Mouse (Mus musculus) gastrocnemius, adult 18-20 months (tissue): Measurements from ENCODE around the gene Pard3b. TPM values are rescaled to one million over a fixed set of nuclear protein-coding genes. Genes with fewer than 3 reads are reported as not detected.

Experiments used
- DNase-seq: peaks from one replicate; pipeline ENCODE4 v3.0.0; 2021; ENCODE audit warnings: low spot score
- total RNA-seq, 2 experiments: library from RNA; stranded (reverse); gene quantifications; 2 replicates each; pipeline ENCODE4 v1.2.3; 2021

The Pard3b gene
- total RNA-seq, 2 experiments from 2014 or later = 4.0 to 5.3 TPM

DNA sequence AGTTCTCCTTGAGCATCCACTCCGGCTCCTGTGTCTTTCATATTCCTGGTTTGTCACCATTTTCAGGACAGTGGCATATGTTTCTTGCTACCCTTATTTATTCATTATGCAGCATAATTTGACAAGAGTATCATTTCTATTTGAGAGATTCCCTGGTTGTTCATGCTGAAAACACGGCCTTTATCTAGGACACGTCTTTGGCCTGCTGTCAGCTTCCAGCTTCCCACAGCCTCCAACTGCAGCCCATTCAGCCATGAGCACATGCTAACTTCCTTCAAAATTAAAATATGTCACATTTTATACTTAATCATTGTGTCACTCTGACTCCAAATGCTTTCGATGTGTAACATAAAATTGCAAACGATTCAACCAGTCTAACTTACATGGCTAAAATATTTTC lies 596.5 kb downstream of the Pard3b start:
- DNase-seq = no peak

DNA sequence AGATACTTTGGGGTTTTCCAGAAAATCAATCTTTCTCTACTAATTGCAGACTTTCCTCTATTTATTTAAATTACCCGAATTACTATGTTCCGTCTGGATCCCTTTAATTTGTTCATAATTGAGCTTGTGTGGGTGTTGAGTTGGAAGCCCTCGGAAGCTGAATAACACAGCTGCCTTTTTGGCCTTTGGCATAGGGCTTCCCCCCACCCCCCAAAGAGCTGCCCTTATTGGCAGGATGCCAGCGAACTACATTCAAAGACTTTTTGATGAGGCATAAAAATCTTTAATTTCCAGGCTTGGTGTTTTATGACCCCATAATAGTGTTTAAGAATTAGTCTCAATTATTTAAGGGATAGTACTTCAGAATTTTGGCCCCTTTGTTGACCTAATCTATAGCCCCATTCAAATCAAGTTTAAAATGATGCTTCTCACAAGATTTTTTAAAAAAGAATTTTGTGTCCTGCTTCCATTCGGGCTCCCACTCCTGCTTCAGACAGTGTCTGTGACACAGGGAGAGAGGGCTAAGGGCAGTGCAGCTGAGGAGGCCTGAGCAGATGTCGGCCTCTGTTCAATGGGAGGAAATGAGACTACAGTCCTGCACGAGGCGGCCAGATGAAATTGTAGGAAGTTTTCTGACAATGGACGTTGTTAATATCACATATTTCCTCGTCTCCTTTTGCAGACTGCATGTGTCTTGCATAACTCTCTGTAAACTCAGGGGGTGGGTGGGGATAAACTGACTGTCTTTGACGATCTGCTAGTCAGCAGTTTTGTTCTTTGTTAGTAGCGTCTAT lies 605.8 kb downstream of the Pard3b start:
- no peak for DNase-seq

DNA sequence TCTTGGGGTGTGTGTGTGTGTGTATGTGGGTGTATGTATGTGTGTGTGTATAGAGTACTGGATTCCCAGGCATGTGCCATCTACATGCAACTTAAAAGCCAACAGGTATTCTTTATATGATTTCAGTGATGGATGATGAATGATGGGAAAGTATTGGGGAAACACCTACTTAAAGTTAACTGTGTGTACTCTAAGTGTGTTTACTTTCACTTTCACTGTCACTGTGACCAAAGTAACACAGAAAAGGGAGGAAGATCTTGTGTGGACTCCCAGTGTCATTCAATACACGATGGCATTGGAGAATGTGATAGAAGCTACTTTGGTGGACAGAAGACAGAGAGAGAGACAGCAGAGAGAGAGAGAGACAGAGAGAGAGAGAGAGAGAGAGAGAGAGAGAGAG lies 613.8 kb downstream of the Pard3b start:
- no peak for DNase-seq

DNA sequence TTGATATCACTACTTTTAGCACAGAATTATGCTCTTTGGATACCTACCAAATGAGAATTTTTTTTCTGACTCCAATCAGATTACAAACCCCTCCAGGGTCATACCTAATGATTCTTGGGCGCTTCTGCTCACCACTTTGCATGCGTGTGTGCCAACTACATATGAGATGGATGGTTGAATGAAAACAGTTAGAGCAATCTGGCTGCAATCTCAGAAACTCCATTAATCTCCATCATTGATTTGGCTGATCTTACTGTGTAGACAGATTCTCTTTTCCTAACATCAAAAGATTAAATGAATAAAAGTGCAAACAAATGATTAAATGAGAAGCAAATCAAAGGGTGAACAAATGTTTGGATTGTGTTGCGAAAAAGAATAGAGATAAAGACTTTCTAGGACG lies 615.7 kb downstream of the Pard3b start:
- no peak for DNase-seq

DNA sequence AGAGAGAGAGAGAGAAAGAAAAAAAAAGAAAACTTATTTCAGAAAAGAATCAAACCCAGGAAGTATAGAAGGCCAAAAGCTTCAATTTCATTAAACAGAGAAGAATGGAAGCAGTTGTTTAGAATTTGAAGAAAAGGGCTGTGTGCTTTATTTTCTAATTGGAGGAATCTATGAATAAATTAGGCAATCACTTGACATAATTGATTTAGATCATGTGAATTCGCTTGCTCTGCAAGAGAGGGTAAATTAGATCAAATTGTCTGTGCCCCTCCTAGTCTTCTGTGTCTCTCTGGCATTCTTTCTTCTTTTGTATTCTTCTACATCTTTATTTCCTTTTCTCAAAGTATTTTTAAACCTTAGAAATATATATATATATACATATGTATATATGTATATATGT lies 616.3 kb downstream of the Pard3b start:
- no peak for DNase-seq

DNA sequence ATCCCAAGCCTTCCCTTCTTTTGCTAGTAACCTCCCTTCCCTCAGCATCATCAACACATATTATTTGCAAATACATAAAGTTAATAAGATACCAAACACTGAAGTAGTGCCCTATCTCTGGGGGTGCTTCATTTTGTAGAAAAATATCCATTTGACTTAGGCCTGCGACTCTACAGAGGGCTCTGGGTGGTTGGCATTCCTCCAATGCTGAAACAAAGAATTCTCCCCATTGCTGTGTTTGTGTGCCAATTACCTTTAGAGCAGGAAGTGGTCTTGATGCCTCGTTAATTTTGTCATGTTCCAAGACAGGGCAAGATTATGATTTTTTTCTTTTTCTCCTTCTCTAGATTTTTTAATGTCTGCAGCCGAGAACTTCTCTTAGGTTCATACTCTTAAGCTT lies 637.8 kb downstream of the Pard3b start:
- no peak for DNase-seq

DNA sequence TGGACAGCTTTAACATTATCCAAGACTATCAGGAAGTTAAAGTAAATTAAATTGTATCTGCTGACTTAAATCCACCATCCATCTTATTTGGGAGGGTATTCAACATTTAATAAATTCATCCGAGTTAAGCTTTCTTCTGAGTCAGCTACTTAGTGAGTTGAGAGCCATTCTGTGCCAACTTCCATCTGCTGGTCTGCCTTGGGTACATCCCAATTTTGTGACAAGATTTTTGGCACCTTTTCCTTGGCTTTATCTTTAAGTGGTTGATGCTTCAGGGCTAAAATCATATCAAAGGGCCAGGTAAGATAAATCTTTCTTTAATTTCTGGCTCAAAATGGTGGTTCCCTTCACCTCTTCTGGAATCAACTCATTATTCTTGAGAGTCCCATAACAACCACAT lies 640.0 kb downstream of the Pard3b start:
- DNase-seq = no peak

DNA sequence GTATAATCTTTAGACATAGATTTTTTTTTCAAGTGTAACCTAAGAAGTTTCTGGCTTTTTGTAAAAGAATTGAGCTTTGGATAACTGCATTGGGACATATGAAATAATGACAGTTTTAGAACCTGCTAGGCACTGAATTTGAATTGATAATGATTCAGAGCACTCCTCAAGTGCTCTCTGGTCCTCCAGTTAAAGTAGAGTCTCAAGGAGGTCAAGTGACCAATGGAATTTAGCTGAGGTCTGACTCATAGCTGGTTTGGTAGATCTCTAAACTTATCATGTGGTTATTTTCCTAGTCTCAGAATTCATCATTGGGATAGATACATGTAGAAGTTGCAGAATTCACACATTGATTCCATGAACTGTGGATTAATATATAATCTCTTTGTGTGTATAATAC lies 642.0 kb downstream of the Pard3b start:
- no peak for DNase-seq

DNA sequence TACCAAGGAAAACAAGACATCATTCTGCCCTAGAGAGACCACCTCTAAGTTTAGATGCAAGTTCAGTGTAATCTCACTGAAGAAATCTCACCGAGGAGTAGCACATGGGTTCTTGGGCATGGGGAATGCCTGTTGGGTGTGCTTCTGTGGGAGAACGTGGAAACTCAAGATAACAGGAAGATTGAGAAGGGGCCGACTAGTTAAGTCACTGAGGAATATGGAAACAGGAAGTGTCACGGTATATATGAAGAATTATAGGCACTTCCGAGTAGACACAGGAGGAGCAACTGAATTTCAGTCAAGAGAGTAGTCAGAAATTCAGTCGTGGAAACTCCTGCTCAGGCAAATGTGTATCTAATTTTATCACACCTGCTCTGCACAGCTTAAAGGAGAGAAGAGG lies 644.2 kb downstream of the Pard3b start:
- DNase-seq = no peak

DNA sequence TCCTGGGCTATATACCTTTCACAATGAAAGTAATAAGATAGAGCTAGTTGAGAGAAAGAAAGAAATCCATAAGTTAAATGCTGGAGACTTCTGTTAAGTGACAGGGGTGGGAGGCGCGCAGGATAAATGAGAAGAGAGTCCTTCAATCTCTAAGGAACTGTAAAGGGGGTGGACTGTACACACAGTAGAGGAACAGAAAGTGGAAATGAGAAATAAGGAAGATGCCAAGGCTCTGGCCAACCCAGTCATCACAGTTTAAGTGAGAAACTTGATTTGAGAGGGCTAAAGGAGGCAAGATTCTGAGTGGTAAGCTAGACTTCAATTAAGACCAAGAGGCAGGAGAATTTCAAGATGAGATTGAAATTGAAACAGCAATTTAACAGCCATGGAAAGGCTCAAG lies 645.0 kb downstream of the Pard3b start:
- no peak for DNase-seq

DNA sequence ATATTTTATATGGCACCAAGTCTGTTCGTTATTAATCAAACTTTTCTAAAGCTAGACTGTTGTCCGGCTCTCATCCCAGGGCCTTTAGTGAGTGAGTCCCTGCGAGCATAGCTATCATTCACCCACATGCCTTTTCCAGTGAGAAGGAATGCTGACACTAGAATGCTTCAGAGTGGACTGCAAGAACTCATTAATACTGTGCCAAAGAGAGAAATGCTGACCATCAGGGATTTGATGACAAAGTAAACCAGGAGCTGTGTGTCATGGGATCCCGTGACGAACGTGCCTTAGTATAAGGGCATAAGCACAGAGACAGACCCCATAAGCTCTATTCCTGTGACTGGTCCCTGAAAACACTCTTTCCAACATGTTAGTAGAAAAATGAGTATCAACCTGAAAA lies 670.8 kb downstream of the Pard3b start:
- DNase-seq = no peak

DNA sequence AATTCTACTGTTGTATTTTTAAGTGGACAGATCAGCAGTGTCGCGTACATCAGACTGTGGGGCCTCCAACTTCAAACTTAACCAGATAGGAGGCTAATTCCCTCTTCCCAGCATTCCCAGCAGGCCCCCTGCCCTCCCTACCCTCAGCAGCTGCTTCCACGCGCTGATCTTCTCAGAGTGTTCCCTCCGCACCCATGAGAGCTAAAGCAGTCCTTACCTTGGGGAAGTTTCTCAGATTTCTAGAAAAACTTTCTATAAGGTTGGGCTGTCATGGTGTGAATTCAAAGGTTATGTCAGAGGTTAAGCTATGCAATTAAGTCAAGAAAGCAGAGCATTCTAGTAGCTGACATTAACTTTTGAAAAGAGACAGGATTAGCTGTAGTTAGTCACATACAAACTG lies 686.6 kb downstream of the Pard3b start:
- DNase-seq = no peak

DNA sequence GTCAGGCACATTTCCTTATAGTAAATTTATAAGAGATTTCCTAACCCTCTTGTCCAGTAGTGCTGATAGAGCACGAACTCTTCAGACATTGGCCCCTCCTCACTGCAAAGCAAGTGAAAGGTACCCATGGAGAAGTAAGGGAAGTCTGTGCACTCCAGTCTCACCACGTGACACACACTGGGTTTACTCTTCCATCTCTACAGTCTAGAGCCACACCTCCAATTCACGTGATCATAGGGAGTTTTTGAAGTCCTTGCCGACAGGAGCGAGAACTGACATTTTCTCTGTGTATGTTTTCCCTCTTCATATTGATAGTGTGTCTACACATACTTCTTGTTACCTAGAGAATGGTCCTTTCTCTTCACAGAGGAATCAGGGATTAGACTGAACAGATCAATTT lies 689.1 kb downstream of the Pard3b start:
- no peak for DNase-seq

DNA sequence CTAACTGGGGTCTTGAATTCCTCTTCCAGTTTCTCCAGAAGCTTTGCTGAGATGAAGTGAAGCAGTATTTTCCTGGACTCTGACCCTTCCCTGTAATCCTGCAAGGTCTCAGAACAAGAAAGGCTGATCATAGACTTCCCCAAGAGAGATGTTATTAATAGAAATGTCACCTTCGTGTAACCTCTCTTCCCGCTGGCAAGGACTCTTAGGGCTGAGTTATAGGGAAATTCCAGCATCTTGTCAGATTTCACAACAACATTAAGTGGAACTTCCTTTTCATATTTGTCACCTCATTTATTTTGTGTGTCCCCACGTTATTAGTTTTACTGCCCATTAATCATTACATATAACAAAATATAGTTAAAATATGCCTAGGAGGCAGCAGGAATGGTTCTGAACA lies 690.2 kb downstream of the Pard3b start:
- DNase-seq = no peak

DNA sequence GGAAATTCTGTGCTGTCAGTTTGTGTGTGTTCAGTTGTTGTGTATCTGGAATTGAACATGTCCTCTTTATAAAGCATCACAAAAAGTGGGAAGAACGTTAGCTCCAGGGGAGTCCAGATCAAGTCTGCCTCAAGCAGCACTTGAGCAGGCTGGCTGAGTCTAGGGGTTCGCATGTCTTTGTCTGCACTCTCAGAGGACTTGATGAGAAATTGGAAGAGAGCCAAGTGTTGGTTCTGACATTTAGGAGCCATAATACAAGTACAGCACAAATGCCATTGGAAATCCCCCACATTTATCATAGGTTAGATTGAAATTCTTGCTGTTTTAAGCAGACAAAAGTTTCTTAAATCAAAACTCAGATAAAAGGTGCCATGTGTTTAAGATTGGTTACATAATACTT lies 694.4 kb downstream of the Pard3b start:
- DNase-seq = no peak

DNA sequence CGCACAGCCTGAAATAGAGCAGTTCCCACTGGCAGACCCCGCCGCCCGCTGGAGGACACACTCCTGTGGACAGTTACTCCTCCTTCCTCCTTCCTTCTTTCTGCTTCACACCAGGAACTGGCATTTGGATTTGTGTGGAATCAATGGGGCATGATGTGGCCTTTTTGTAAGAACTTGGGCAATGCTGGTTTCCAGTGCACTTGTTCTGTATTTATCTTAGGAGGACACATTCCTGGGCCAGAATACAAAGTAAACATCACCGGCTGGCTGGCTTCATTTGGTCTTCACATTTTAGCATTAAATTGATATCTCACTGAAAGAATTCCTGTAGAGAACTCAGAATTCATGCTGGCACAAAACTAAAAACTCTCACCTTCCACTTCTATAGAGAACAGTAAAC lies 695.6 kb downstream of the Pard3b start:
- no peak for DNase-seq

DNA sequence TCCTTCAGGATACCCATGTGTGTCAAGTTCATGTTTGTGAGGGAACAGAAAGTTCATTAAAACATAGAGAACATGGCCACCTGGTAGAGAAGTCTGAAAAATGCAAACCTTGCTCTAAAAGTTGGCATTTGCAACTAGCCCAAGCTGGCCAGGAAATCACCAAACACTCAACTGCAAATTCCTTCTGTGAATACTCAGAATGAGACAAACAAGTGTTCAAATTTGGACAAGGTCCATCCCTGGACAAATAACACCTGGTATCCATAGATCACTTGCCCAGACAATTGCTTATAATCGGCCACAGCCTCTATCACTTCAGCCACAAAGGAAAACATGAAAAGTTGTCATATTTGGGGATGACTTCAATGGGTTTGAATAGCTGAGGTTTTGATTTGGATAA lies 701.6 kb downstream of the Pard3b start:
- no peak for DNase-seq

DNA sequence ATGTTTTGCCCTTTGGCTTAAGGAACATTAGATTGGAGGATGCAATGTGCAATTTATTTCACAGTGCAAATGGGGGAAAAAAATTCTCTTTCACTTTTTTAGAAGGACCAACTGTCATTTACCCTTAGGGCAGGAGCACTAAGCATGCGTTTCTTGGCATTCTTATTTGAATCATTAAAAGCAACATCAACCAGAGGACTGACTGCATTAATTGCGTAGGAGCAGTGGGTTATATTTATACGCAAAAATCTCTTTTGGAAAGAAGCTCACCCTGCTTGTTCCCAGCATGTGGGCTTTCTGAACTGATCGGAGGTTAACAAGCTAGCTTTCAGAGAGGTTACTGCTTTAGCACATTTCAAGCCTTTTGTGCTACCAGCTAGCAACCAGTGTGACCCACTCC lies 705.7 kb downstream of the Pard3b start:
- DNase-seq = no peak

DNA sequence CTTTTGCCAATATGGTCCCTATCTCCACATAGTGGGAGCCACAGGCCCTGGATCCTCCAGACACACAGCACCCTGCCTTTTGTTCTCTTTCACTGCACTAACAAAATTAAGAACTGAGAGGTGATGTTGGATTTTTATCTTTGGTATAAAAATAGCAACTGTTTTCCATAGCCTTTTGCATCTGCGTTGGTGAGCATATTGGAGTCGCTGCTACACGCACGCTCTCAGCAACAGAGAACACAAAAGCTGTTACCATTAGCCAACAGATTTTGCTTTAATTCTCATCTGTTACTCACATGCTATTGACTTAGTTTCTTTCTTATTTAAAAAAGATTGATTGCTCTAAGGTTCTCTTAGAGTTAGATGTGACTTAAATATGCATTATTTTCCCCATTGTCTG lies 709.7 kb downstream of the Pard3b start:
- no peak for DNase-seq

DNA sequence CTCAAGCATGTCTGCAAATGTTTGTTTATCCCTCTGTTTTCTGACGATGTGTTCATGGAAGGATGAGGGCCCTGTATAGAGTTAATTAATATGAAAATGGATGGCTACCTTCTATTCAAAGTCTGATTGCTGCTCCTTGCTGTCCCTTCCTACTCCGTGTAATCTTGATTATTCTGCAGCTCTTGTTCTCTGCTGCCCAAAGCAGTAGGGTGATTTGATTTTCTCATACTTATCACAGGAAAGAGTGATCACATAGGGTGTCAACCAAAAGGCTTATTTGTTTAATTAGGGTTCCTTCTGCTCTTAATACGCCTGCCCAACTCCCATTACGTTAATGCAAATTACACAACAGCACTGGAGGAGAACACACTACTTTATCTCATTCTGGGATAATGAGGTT lies 716.9 kb downstream of the Pard3b start:
- no peak for DNase-seq

DNA sequence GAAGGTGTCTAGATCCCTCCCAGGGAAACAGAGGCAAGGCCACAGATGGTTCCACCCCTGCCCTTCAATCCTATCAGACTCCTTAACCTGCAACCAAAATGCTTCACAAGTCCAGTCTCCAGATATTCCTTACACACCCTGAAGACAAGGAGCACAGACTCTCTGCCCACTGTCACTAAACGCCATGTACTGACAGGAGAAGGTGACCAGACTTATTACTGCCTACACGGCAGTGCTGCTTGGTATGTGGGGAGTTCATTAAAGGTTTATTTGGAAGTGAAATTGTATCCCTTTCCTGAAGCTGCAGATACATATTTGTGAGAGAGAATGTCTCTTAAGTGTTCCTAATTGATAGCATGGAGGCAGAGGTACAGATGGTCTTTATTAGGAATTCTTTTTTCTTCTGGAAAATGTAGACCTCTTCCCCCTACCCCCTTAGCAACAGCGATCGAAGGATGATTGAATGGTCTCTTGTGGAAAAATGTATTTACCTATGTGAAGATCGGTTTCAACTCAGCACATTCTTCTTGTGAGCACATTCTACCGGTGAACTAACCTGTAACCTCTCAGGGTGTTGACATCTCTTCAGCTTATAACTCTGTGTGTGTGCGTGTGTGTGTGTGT lies 735.9 kb downstream of the Pard3b start:
- DNase-seq = no peak

DNA sequence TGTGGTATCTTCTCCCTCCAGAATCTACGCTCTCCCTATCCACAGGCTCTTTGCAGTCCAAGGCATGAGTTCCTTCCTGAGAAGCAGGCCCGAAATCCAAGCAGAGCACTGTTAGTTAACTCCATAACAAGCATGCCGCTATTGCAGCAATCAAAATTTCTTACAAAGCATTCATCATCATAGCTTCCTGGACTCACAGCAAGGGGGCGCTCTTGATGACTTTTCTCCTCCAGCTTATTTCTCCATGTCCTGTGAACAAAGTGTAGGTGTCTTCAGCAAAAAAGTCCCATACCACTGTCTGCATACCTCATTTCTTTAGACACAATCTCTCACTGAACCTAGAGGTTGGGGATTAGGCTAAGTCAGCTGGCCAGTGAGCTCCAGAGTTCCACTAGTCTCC lies 739.7 kb downstream of the Pard3b start:
- no peak for DNase-seq

DNA sequence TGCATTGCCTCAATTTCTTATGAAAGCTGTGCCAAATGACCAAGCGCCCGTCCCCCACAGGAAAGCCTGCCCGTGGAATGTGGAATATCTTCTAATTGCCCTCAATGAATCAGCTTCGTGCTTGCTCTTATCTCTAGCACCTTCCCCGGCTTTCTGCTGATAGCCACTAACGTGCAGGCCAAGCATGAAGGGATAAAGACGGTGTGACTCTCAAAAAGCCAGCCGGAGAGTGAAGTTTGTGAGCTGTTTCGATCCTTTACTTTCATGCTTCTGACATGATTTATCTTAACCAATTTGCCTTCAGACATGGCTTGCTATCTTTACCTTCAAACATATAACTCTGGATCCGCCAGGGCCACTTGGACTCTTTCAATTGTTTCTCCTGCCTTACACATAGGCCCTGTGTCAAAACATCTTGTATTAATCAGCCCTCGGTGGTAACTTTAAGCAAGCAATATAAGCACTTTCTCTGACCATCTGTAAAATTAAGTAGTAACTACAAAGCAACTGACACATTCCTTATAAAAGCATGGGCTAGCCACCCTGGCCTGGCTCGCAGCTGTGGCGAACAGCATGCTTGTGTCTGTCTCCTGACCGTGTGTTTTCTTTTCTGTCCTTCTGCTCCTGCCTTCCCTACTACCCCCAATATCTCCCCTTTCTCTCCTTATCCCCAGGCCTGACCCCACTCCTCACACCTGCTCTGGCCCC lies 744.3 kb downstream of the Pard3b start:
- DNase-seq = no peak
